Mouse (Mus musculus) olfactory bulb, adult 2 months (tissue): ENCODE data around the gene Ndc80.

ENCODE experiments used
- CTCF ChIP-seq: fragments of 200-500 bp; IDR thresholded peaks from 2 replicates; pipeline ENCODE4 v1.5.1; 2012; ENCODE audit warnings: low read depth, mild to moderate bottlenecking, low read length, moderate library complexity; ENCODE audit not compliant: insufficient read depth
- POLR2A ChIP-seq: fragments of 200-500 bp; IDR thresholded peaks from 2 replicates; pipeline ENCODE4 v1.6.1; 2012; ENCODE audit warnings: mild to moderate bottlenecking, low read depth, low read length, moderate library complexity; ENCODE audit not compliant: insufficient read depth

- TF ChIP-seq POLR2A, result no peak
- no peak for TF ChIP-seq CTCF
Observed at GRCm38 (mm10) chr17:71537164-71537563, 10.5 kb upstream of the Ndc80 start.
